Mouse (Mus musculus) adrenal gland, adult 18-20 months (tissue): ENCODE measurements at regions not wholly inside any gene's neighbourhood (a gene's known extent, or its start where the extent isn't known, plus 50 kb on each side); places are given as distances from the start of the nearest gene placed in this dataset.

ENCODE experiments used
- DNase-seq, 2 experiments: peaks; one replicate each; pipeline ENCODE4 v3.0.0; 2021 to 2022; ENCODE audit warnings: low spot score in 2 of 2

DNA sequence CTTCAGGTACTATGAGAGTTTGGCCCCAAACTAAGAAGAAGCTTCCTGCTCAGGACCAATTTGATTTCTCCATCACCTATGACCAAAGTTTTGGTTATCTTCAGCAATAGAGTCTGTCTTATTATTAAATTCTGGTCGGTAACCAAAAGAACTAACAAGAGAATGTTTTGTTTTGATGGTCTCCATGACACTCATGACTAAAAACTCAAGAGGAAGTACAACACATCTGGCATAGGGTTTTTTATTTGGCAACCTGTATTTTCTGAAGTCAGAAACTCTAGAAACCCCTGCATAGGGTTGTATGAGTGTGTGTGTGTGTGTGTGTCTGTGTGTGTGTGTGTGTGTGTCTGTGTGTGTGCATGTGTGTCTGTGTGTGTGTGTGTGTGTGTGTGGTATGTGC, 310.5 kb downstream of the Ptprc start:
- no peak for DNase-seq

DNA sequence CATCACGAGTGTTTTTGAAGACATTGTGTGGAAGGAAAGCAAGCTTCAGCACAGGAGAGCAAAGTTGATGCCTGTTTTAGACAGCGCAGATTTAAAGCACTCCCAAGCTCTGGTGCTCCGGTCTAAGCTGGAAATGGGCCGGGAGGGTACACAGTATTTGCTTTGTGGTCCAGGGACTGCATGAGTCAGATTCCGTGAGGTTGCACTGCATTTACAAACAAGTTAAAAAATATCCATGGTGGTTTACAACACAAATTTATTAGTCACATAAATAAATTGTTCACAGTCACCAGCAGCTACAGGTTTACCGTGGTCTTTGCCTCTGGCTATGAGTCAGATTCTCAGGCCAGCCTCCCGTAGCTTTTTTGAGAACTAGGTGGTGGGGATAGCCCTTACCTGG, 312.0 kb downstream of the Ptprc start:
- no peak for DNase-seq

DNA sequence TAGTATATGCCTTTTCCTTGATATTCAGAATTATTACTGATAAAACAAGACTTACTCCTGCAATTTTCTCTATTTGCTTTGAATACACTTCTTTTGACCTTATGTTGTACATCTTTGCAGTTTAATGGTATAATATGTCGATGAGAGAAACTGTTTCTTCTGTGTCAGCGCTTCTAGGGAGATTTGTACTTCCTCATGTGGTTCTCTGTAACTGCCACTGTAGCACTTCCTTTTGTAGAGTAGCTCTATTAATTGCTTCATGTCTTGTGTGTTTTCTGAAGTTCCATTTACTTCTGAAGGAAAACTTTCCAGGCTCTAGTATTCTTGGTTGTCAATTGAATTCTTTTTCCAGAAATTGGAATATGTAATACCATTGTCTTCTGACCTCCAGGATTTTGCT, 323.2 kb downstream of the Ptprc start:
- no peak for DNase-seq

DNA sequence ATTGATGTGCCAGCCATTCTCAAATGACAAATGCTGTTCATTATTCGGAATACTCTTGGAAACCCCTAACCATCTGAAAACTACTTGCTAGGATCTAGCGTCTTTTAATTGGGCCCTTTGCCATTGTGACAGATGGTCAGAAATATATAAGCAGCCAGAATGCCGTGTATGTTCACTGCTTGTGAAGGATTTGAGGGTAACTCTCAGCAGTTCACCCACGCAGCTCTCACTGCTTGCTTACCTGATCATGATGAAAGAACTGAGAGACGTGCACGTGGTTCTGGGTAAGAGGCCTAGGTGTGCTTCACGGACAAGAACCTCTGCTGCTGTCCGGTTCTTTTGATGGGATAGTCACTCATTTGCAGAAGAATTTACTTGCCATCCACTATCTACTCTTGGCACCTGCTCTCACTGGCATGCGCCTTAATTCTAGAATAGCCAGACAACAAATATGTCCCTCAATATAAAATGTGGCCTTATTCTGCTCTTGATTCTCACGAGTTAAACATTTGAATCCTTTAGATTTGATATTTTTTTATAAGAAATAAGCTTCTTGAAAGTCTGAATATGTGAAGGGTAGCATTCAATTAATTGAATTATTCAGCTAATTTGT, 328.1 kb downstream of the Ptprc start:
- DNase-seq: no peak

DNA sequence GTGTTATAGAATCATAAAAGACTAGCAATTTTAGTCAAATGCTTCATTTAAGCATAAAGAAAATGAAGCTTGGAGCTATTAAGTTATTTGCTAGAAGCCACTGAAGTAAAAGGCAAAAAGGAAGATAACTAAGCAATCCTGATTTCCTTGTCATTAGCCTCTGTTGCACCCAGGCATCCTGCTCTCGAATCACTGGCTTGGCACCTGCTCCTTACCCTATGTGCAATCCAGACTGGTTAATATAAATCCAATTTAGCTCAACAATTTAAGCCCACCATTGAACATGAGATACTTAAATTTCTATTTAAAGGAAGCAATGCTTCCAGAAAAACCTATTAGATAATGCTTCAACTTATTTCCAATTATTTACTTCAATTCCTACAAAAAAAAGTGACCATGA, 328.7 kb downstream of the Ptprc start:
- DNase-seq: no peak

DNA sequence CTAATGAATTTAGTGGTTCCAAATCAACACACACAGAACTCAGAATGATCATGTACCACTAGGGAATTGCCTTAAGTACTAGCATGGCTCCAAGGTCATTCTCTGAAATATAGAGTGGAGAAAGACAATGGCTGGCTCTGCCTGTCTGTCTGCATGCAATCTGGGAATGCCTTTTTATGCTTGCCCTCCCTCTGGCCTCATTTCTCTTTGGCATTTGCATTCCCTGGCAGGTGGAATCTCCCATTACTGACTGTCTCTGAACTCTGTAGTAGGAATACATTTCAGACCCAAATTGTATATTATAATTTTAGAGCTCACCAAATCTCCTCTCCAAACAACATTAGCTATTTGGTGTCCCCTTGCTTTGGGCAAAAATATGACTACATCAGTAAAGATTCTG, 335.0 kb downstream of the Ptprc start:
- DNase-seq: no peak

DNA sequence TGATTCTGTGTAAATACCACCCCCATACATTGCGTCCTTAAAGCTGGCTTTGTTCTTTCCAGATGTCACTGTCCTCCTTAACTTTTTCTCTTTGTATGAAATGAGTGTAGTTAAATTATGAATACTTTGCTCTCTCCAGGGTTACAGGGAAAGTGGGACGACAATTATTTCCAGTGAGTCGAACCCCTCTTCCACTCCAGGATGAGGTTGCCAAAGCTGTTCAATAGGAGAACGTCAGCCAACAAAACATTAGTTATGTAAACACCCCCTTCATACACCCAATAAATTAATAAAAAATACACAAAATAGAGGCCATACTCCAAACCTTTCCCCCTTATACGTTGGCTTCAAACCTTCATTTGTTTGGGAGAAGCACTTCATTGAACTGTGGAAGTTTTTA, 335.8 kb downstream of the Ptprc start:
- no peak for DNase-seq

DNA sequence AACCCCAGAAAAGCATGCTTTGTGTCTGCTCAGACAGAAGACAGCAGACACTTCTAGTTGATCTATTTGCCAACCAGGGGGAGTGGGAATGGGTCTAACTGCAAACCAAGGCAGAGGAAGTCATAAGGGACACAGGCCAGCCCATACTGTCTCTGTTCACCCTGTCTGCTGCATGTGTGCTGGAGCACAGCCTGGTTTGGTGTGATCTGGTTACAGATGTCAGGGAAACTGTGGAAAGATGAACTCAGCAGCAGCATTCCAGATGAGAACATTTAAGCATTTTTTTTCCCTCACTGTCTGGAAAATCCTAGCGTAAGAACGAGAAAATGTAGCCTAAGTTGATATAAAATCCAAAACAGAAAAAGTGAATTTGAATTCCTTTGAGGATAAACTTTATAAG, 336.2 kb downstream of the Ptprc start:
- DNase-seq: no peak

DNA sequence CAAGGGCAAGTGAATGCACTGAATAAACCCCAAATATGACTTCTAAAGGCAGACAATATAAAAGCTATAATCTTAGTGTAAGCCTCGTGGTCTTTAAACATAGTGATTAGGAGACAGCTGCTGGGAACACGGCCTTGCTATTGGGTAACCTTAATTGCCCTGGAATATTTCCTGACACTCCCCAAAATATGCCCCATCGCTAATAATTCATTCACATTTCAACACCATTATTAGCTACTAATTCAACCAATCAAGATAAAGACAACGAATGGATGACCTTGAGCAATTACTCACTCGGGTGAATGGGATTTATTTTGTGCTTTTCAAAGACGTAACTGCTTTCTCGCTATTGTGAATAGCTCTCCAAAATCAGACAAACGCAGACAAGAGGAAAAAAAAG, 337.2 kb downstream of the Ptprc start:
- no peak for DNase-seq

DNA sequence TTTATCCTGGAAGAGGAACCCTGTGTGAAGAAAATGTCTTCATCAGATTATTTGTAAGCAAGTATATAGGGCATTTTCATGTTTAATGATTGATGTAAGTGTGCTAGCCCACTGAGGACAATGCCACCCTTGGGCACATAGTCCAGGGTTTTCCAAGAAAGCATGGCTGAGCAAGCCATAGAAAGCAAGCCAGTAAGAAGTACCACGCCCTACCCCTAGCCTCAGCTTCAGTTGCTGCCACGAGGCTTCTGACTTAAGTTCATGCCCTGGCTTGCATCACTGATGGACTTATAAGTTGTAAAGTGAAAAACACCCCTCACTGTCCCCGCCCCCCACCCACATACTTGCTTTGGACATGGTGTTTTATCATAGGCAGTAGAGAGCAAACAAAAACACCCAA, 342.0 kb downstream of the Ptprc start:
- DNase-seq: no peak

DNA sequence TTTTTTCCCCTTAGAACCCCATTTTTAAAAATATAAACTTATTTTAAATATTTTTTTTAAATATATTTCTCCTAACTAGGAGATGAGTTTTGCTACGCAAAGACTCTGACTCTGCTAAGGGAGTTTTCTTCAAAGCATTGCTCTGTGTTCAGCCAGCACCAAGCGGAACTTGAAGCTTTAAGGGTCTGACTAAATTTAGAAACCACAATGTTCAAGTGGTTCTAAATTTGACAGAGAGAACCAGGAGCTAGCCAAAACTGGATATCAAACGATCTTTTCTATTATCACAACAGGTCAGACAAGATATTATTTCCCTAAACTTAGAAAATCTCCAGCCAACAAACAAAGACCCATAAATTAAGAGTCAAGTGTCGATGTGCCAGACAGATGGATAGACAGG, 344.2 kb downstream of the Ptprc start:
- DNase-seq: no peak

DNA sequence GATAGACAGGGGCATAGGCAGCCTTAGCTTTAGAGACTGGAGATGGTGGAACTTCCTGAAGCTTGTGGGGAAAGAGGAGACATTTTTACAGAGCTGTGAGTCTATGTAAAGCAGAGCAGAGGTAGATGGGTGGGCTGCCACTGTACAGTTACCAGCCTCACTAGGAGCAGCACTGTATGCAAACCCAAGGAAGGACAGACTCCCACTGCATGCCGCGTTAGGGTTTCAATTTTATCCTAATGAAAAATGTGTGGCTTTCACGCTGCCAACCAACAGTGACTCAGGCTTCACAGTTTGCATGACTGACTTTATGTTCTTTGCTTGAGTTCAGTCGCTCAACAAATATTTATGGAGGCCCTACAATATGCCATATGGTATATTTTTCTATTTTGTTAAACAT, 348.1 kb downstream of the Ptprc start:
- no peak for DNase-seq

DNA sequence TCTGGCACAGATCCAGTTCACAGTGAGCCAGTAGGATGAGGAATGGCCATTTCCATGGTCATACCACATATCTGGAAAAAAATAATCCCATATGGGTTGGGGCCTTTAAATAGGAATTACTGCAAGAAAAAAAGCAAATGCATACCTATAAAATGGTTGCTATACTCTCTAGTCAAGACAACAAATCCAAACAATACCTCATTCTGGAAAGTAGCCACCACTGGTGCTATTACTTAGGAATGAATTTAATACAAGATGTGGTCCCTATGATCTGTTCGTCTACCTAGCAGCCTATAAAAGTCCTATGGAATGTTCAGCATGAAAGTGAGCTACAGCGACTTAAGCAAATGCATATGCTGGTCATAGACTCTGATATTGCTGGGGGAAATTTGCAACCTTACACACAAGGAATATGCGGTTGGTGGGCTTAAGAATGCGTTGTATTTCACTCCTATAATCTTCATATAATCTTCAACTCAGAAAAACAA, 360.1 kb downstream of the Ptprc start:
- DNase-seq: no peak

DNA sequence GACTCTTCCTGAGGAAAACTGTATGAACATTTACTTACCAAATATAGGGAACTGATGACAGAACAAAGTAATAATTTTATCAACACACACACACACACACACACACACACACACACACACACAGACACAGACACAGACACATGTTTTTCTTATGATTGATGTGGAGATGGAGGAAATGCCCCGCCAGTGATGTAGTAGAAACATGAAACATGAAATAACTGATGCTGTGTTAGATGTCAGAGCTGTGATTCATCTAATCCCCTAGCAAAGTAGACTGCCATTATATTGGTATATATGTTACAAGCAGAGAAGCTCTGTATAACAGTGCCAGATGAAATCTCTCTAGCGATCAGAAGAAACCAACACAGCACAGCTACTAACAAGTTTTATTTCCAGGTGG, 361.0 kb downstream of the Ptprc start:
- no peak for DNase-seq

DNA sequence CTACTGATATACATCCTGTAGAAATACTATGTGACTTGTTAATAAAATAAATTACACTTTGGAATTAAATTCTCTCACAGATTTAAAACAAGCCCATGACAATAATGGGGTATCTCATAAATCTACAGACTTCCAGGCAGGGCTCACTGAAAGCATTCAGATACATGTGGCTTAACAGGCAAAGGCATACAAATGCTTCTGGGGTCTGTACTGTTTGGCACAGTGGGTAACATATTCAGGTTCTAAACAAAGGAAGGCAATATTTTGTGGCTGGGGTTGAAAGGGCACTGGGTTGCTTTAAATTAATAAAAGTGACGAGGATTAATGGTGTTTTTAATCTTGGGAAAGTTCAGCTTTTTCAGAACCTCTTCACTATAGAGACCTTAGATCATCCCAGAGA, 361.8 kb downstream of the Ptprc start:
- DNase-seq: no peak

DNA sequence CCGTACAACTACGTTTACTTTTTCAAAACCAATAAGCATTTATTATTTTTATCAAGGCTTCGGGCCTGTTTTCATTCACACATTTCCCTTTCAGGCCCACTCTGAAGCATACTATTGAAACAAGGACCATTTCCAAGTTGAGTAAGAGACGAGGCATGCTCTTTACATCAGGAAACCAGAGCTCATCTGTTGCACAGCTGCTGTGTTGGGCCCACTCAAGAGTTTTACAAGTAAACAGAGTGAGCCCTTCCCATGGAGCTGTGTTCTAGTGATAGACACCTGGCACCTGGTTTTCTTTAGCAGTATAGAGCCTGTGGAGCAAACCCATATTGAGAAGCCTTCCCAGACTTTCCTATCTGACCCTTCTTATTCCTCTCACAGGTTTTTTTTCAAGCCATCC, 363.5 kb downstream of the Ptprc start:
- DNase-seq: no peak

DNA sequence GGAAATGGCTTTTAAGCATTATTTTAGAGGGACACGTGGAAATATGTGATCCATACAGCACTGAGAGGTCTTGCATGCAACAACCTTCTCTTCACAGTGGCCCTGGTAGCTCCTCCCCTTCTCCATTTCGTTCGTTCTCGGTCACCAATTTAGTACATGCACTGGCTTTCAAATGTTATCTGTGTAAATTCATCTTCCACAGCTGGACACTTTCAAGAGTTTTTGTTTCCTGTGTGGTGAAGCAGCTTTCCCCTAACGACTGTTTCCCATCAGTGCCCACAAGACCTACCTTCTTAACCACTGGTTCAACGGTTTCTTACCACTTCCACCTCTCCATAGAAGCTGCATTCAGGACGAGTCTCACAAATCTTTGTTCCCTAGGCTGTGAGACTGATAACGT, 368.8 kb downstream of the Ptprc start:
- DNase-seq: no peak

DNA sequence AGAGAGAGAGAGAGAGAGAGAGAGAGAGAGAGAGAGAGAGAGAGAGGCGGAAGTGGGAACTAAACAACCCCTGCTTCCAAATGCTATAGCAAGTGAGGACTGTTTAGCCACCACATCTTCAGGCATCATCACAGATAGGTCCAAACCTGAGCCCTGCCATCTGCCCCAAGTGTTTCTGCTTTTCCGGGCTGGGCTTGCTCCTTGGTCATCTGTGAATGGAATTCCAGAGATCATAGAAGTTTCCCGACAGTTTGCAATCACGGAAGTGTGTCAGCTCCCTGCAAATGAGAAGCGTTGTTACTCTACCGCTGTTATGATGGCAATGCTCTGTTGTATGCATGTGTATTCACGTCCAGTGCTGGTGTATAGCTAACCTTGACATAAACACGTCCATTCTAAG, 369.3 kb downstream of the Ptprc start:
- DNase-seq: no peak

DNA sequence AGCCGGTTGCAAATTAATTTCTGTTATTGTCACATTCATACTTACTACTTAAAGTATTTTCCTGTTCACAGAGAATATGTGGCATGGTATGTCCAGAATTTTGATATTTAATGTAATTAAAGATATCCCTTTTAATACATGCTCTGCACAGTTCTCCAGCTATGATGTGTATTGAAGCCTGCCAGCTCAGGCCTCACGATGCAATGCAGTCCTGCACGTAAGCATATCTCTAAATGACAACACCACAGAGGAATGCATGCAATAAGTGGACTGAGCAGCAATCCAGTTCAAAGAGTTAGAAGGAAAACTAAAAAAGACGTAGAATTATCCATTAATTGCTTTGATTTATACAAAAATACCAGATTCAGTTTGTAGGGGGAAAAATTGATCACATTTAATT, 373.4 kb downstream of the Ptprc start:
- DNase-seq: no peak

DNA sequence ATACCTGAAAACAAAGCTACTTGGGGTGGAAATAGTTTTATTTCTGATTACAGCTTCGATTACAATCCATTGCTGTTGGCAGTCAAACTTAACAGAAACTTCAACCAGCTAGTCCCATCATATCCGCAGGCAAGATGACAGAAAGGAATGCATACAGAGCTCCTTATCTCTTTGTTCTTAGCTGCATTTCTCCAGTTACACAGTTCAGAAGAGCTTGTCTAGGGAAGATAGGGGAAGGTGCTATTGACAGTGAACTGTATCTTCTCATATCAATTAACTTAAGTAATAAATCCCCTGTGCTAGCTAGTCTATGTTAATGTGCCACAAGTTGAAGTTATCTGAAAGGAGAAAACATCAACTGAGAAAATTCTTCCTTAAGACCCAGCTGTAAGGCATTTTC, 374.8 kb downstream of the Ptprc start:
- no peak for DNase-seq

DNA sequence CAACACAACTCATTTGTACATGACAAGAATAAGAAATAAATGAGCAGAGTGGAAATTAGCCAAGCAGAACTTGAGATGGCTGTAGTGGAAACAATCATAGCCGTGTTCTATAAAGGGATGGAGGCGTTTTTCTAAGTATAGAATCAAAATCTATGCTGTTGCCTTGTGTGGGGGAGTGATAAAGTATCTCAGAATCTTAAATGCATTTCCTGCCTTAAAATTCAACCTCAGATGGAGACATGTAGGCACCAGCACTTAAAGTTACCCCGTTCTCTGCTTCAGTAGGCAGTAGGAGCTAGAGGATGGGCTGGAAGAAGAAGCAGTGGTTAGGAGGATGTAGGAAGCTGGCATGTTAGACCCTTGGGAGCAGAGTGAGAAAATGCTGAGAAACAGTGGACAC, 386.7 kb downstream of the Ptprc start:
- DNase-seq: no peak

DNA sequence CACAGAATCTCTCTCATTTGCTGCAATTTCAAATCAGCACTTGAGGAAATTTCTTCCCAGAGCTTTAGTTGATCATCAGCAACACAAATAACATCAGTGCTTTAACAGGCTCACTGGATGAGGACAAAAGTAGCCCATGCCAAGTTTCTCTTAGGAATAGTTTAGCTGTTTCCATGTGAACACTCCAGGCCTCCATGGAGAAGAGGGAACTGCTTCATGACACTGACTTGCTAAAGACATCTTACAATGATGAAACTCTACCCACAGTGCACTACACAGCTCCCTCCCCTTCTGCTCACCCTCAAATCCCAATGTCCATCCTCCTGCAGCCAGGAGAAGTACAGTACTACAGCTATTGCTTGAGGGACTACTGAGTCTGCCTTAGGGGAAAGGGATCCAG, 388.9 kb downstream of the Ptprc start:
- no peak for DNase-seq

DNA sequence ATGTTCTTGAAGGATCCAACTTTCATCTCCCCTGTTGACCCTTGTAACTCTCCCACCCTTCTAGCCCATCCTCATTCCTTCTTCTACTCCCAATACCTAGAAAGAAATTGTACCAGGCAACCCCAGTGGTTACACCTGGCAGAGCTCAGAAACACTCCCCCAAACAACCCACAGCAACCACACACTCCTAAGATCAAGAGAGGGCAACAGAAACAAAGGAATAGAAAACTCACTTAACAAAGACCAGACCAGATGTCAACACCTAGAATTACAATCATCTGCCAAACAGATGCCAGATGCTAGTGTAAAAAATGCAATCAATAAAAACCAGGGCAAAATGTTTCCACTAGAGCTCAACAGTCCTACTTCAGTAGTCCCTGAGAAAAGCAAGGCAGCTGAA, 400.9 kb downstream of the Ptprc start:
- no peak for DNase-seq

DNA sequence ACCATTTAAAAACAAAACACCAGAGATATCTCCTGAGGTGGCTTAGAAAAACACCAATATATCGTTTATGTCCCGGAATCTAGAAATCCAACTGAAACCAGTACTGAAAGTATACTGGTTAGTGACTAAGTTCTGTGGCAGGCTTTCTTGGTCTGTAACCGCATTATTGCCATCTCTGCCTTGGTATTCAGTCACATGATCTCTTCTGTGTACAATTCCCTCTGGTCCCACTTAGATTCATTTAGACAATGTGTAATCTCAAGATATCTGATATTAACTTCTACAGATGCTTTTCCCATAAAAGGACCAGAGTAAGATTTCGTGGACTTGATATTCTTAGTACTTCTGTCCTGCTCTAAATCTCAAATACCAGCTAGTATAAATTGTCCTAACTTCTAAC, 414.7 kb downstream of the Ptprc start:
- DNase-seq: no peak
